Mouse (Mus musculus) kidney, postnatal 10 days (tissue): ENCODE measurements at regions not wholly inside any gene's neighbourhood (a gene's known extent, or its start where the extent isn't known, plus 50 kb on each side); places are given as distances from the start of the nearest gene placed in this dataset.
"Not testable (repeated sequence)": the region's sequence is repeated elsewhere in the genome, so short reads cannot be mapped to it uniquely, and the experiment has no call there.

Experiments
- DNase-seq: peaks from one replicate; pipeline ENCODE4 v3.0.0; 2021; ENCODE audit warnings: mixed read lengths

- no peak for DNase-seq
Observed at GRCm38 (mm10) chr14:86171118-86171517, 969.9 kb downstream of the Diaph3 start.

DNA sequence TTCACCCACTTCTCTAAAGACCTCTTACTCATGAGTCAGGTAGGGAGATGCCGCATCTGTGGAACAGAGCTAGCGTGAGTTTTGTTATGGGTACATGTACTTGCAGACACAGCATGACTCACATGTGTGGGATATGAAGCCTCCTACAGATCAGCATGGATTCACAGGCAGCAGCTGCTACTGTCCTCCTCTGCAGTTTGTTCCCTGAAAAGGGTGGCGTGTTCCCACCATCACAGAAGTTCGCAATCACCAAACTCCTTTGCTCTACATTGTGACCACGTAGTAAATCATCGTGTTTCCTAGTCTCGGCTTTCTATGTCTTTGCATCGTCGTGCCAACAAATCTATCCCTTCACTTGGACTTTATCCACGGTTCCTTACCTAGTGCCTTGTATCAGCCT lies 981.9 kb downstream of the Diaph3 start:
- DNase-seq = no peak

DNA sequence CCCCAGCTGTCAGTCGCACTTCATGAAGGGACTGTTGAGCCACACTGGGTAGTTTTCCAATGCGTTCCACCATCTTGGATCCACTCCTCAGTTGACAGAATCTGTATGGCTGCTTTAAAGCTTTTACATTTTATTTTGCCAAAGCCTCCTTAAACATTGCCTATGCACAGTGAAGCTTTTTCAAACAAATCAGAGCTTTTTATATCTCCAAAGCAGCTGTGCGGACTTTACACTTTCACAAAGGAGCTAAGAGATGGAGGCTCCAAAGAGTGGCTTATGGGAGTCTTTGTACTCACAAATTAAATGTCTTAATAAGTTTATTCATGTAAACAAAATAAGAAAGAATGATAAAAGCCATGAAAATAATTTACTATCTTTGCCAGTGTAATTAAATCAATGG lies 986.3 kb downstream of the Diaph3 start:
- no peak for DNase-seq

GRCm38 (mm10) chr14:86151276-86151675 lies 989.8 kb downstream of the Diaph3 start:
- no peak for DNase-seq

GRCm38 (mm10) chr14:86150329-86150866 lies 990.6 kb downstream of the Diaph3 start:
- no peak for DNase-seq

GRCm38 (mm10) chr14:86115254-86116057 lies 1025.6 kb downstream of the Diaph3 start:
- DNase-seq = no peak

DNA sequence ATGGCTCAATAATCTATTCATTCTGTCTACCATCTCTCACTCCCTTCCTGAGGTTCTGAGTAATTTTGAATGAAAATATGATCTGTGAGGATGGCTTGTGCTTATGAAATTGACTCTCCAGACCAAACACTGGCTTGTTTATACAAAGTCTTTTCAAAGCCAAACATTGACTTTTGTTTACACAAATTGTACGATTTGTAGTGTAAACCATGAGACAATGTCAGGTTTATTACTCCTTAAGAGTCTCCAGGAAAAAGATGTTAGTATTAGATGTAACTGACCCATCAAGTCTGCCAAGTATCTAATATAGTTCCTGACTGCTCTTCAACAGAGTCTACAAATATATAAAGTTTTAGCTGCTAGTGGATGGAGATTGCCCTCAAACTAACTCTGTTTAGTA lies 1039.5 kb downstream of the Diaph3 start:
- no peak for DNase-seq

- DNase-seq = no peak
Observed at GRCm38 (mm10) chr14:86070313-86071100, 1070.5 kb downstream of the Diaph3 start.

GRCm38 (mm10) chr14:86069329-86069728 lies 1071.7 kb downstream of the Diaph3 start:
- DNase-seq = no peak

- no peak for DNase-seq
Observed at GRCm38 (mm10) chr14:86067743-86068142, 1073.3 kb downstream of the Diaph3 start.

DNA sequence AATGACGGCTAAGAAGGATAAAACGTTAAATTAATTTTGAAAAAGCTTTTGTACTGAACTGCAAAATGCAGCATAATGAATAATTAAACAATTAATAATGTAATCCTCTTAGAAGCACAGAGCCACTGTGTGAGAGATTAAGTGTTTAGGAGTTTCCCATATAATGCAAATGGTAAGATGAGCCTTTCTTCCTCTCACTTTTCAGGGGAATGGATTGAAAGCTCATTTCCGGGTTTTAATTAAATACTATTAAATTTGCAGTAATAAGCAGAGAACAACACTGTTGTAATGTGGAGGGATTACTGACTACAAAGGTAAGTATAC lies 1077.5 kb downstream of the Diaph3 start:
- no peak for DNase-seq

DNA sequence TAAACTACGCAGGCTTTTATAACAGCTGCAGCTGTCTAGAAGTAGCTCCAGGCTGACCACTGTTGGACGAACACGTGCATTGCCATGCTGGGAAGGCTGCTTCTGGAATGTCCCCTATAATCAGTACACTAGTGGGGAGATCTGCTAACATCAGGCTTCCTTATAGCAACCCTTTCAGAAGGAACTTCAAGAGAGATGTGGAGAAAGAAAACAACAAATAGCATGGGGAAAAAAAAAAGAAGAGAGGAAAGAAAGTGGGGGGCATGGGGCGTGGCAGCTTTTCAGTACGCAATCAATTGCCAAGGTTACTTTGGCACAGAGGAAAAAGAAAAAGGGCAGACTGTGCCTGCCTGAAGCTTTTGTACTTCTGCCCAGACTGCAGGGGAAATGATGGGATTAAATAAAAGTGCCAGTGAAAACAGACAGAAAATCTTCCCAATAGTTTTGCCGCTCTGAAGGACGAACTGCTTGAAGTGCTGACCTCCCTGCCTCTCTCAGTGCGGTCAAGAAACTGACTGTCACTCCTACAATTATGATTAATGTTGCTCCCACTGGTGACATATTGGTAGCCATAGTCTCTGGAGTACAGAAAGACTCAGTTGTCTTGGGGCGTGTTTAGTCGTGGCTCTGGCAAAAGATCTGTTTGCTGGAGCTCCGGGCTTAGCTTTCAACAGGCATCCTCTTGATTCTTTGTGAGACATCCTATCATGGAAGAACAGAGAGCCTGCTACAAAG lies 1078.0 kb downstream of the Diaph3 start:
- DNase-seq = no peak

DNA sequence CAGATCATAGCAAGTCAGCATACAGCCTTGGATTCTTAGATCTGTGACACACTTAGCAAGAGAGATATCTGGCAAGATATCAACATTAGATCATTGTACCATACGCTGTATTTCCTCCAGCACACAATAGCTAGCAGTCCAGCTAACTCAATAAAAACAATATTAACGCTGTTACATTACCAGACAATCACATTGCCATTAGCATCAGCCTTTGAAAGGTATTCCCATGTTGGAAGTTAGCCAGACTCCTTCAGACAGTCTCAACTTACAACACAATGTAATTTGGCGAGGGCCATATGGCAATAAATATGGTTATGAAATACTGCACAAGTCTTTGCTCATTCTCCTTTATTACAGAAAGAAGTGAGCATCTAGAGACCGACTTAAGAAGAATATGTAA lies 1084.0 kb downstream of the Diaph3 start:
- no peak for DNase-seq

- no peak for DNase-seq
Observed at GRCm38 (mm10) chr14:86054668-86055067, 1086.4 kb downstream of the Diaph3 start.

DNA sequence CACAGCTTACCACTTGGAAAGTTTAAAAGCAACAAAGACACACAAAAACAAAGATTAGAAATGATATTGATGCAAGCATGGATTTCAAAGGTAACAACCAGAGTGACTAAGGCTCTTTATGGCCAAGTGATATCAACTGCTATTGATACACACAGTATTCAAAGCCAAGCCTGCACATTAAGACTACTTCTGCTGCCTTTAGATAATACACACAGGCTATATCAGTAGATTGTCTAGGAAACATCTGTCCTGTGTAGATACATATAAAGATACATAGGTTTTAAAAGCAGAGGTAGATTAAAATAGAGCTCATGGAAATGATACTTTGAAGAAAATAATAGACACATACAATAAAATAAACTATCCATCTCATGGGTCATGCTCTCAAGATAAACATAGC lies 1111.6 kb downstream of the Diaph3 start:
- DNase-seq = no peak

DNA sequence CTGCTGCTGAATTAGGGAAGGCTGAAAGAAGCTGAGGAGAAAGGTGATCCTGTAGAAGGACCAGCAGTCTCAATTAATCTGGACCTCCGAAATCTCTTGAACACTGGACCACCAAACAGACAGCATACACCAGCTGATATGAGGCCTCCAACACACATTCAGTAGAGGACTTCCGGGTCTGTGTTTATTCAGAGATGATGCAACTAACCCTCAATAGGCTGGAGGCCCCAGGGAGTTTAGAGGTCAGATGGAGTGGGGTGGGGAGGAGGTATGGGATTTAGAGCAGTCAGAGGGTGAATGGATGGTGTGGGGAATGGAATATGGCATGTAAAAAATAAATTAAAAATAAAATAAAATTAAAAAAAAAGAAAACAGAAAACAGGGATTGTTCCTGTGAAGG lies 1123.4 kb downstream of the Diaph3 start:
- not testable (repeated sequence) for DNase-seq
